Mouse (Mus musculus): ENCODE data around the gene Olfr1234.

- no peak for TF ChIP-seq CTCF (IDR thresholded peaks at IDR 0.05; ENCODE audit: control insufficient read depth, insufficient read depth, insufficient replicate concordance, low read depth, low read length)
- no peak for TF ChIP-seq POLR2A (IDR thresholded peaks at IDR 0.05; ENCODE audit: control insufficient read depth, low read depth, low read length)
Measured at GRCm38 (mm10) chr2:89364765-89365164, at the start of gene Olfr1234.
